Mouse (Mus musculus): Measurements from ENCODE around the gene Mrpl46. TPM values are rescaled to one million over a fixed set of nuclear protein-coding genes. Genes with fewer than 3 reads are reported as not detected.

Mrpl46 gene
- polyA plus RNA-seq, 1 experiment, result 21.5 TPM

GRCm38 (mm10) chr7:78799730-78800496 is 16.6 kb upstream of the Mrpl46 start:
- Histone ChIP-seq H3K4me3 (replicated peaks; ENCODE audit: control insufficient read depth, low read depth, low read length) (peak overlapping the region; percentile 6), H3K4me1 (ENCODE audit: control insufficient read depth, insufficient read depth, low read length) (peaks cover 3% of the 10 kb centered on the region), H3K27ac (ENCODE audit: control insufficient read depth, insufficient read depth, low read depth, low read length, poor library complexity) (peak overlapping the region; percentile 75)
- WGBS, result 21% methylated on average over 9 of the region's 9 CpGs
- no peak for TF ChIP-seq CTCF (IDR thresholded peaks at IDR 0.05; ENCODE audit: control insufficient read depth, insufficient read depth, low read length)

GRCm38 (mm10) chr7:78797843-78798455 is 14.6 kb upstream of the Mrpl46 start:
- Histone ChIP-seq H3K4me3 (replicated peaks; ENCODE audit: control insufficient read depth, low read depth, low read length) (no peak overlapping the region), H3K27ac (ENCODE audit: control insufficient read depth, insufficient read depth, low read depth, low read length, poor library complexity) (no peak overlapping the region), H3K4me1 (ENCODE audit: control insufficient read depth, insufficient read depth, low read length) (peaks cover 6% of the 10 kb centered on the region; the same call in 1 of the 2 replicates)
- 65% methylated on average over 9 of the region's 9 CpGs for WGBS
- no peak for TF ChIP-seq CTCF (IDR thresholded peaks at IDR 0.05; ENCODE audit: control insufficient read depth, insufficient read depth, low read length)
- no peak for TF ChIP-seq POLR2A (IDR thresholded peaks at IDR 0.05; ENCODE audit: borderline replicate concordance, control insufficient read depth, low read depth, low read length)

- TF ChIP-seq CTCF (IDR thresholded peaks at IDR 0.05; ENCODE audit: control insufficient read depth, insufficient read depth, low read length) (no peak), POLR2A (IDR thresholded peaks at IDR 0.05; ENCODE audit: borderline replicate concordance, control insufficient read depth, low read depth, low read length) (no peak)
- no peak overlapping the region for H3K27ac ChIP-seq (ENCODE audit: control insufficient read depth, insufficient read depth, low read depth, low read length, poor library complexity)
- 84% methylated on average over 3 of the region's 3 CpGs for WGBS
- peaks cover 6% of the 10 kb centered on the region; the same call in 1 of the 2 replicates for H3K4me1 ChIP-seq (ENCODE audit: control insufficient read depth, insufficient read depth, low read length)
- no peak overlapping the region for H3K4me3 ChIP-seq (replicated peaks; ENCODE audit: control insufficient read depth, low read depth, low read length)
Measured at GRCm38 (mm10) chr7:78796624-78797023, 13.3 kb upstream of the Mrpl46 start.

- TF ChIP-seq CTCF (IDR thresholded peaks at IDR 0.05; ENCODE audit: control insufficient read depth, insufficient read depth, low read length) (no peak), POLR2A (IDR thresholded peaks at IDR 0.05; ENCODE audit: borderline replicate concordance, control insufficient read depth, low read depth, low read length) (no peak)
- Histone ChIP-seq H3K4me3 (replicated peaks; ENCODE audit: control insufficient read depth, low read depth, low read length) (no peak overlapping the region), H3K4me1 (ENCODE audit: control insufficient read depth, insufficient read depth, low read length) (peaks cover 6% of the 10 kb centered on the region; the same call in 1 of the 2 replicates), H3K27ac (ENCODE audit: control insufficient read depth, insufficient read depth, low read depth, low read length, poor library complexity) (0 out of 2 replicates have a peak overlapping the region, but pooled peaks have one; percentile 26)
- 52% methylated on average over 6 of the region's 6 CpGs for WGBS
Measured at GRCm38 (mm10) chr7:78794571-78795092, 11.3 kb upstream of the Mrpl46 start.

GRCm38 (mm10) chr7:78793895-78794570 is 10.7 kb upstream of the Mrpl46 start:
- WGBS, result 18% methylated on average over 13 of the region's 13 CpGs
- H3K4me1 ChIP-seq (ENCODE audit: control insufficient read depth, insufficient read depth, low read length), result peaks cover 6% of the 10 kb centered on the region; the same call in 1 of the 2 replicates
- H3K27ac ChIP-seq (ENCODE audit: control insufficient read depth, insufficient read depth, low read depth, low read length, poor library complexity), result 0 out of 2 replicates have a peak overlapping the region, but pooled peaks have one; percentile 26
- H3K4me3 ChIP-seq (replicated peaks; ENCODE audit: control insufficient read depth, low read depth, low read length), result no peak overlapping the region
- no peak for TF ChIP-seq POLR2A (IDR thresholded peaks at IDR 0.05; ENCODE audit: borderline replicate concordance, control insufficient read depth, low read depth, low read length)
- TF ChIP-seq CTCF (IDR thresholded peaks at IDR 0.05; ENCODE audit: control insufficient read depth, insufficient read depth, low read length), result no peak

DNA sequence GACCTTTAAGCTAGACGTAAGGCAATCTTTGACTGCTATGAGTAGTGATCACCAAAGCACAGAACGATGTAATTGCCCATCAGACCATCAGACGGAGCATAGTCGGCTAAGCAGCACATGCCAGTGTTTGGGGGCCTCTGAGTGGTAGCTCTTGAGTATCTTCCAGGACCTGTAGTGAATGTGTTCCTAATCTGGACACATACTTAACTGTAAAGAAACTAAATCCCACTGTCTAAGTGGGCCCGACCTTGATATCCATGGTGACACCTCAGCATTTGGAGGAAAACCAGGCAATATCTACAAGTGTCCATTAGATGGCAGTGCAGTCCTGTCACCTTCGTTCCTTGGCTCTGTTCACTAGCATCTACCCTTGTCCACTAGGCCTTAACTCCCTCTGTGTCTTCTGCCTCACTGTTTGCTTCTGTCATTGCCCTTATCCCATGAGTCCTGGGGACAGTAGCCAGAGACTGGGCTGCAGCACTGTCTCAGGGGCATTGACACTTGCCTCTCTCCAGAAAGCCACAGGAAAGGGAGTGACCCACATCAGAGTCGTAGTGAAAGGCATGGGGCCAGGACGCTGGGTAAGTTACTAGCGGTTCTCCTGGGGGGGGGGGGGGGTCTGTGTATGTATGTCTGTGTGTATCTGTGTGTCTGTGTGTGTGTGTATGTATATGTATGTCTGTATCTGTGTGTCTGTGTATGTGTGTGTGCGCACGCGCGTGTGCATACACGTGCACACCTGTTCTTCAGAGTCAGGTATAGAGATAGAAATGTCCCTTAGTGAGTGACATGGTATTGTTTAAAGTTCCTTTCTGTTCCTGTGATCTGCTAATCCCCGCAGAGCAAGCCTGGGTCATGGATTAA is 8.3 kb upstream of the Mrpl46 start:
- TF ChIP-seq POLR2A (IDR thresholded peaks at IDR 0.05; ENCODE audit: borderline replicate concordance, control insufficient read depth, low read depth, low read length) (no peak), CTCF (IDR thresholded peaks at IDR 0.05; ENCODE audit: control insufficient read depth, insufficient read depth, low read length) (peak; percentile 79)
- peaks cover 3% of the 10 kb centered on the region; the same call in 1 of the 2 replicates for H3K4me1 ChIP-seq (ENCODE audit: control insufficient read depth, insufficient read depth, low read length)
- WGBS, result 80% methylated on average over 15 of the region's 15 CpGs

DNA sequence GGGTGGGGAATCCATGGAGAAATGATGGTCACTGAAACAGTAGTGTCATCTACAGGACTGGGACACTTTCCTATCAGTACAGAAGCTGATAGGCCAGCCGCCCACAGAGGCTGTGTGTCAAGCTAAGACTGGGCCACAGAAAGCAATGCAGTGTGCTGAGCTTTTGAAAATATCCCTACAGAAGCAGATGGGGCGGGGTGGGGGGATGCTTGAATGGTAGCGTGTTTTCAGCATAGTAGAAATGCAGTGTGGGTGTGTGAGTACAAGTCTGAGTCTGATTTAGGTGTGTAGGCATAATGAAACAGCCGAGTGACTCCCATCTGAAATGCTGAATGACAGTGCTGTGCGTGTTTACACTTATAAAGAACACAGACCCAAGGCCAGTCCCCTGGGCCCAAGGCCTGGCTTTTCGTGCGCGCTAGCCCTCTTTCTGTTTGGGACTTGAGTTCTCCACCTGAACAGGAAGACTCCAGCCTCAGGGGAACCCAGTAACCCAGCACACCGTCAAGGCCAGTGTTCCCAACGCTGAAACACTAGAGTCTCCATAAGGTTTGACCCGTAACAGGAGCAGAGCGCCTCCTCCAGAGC is 4.6 kb upstream of the Mrpl46 start:
- TF ChIP-seq CTCF (IDR thresholded peaks at IDR 0.05; ENCODE audit: control insufficient read depth, insufficient read depth, low read length) (no peak), POLR2A (IDR thresholded peaks at IDR 0.05; ENCODE audit: borderline replicate concordance, control insufficient read depth, low read depth, low read length) (no peak)
- WGBS, result 88% methylated on average over 12 of the region's 12 CpGs
- Histone ChIP-seq H3K27ac (ENCODE audit: control insufficient read depth, insufficient read depth, low read depth, low read length, poor library complexity) (no peak overlapping the region), H3K4me3 (replicated peaks; ENCODE audit: control insufficient read depth, low read depth, low read length) (no peak overlapping the region), H3K4me1 (ENCODE audit: control insufficient read depth, insufficient read depth, low read length) (no peaks in the 10 kb centered on the region)

More for the DNA sequence above, 8.3 kb upstream of the Mrpl46 start:
- Histone ChIP-seq H3K27ac (ENCODE audit: control insufficient read depth, insufficient read depth, low read depth, low read length, poor library complexity) (no peak overlapping the region), H3K4me3 (replicated peaks; ENCODE audit: control insufficient read depth, low read depth, low read length) (no peak overlapping the region)
